Comparison of ENCODE assay signal across 9 mouse cellular contexts in the genomic region with DNA sequence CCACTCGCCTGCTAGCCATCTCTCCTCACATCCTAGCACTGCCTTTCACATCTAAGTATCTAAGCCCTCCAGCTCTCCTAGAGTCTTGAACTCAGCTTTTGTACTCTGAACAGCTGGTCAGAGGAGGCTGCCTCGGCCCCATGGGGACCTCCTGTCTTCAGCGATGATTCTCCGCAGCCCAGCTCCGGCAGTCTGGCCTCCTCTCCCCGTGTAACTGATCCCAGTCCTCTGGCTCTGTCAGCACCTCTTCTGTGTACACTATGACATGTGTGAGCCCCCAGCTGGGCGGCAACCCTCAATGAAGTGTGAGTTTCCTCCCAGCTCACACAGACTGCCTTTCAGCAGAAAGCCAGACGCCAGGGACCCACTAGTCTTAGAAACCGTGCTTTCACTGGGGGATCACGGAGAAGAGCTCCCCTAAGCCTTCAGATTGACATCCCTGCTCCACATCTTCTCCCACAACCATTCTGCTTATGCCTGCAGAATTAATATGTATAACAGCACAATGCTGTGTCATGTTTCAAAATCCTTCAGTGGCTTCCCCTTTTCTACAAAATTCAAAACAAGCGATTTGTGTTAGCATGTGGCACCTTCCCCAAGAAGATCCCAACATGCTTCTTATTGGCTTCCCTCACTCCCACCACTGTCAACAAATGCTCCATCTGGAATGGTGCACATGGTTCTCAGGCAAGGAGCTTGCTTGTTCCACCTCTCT. TPM values are rescaled to one million over a fixed set of nuclear protein-coding genes. Genes with fewer than 3 reads are reported as not detected.
DNase-seq lines count a peak whose midpoint lies in the region; ATAC-seq and TF ChIP-seq lines count a peak whose summit lies in the region.
"Had no signal": no experiment of that assay in that cellular context is flagged by ENCODE, and none has a peak within 500 bp of the region (broad histone marks: within the 10 kb centered on the region; RNA-seq: fewer than 3 reads in every experiment).

No protein-coding gene starts in this region.

- TF ChIP-seq CTCF in kidney, postnatal 0 days (IDR thresholded peaks at IDR 0.05; ENCODE audit: low read depth), result no peak

- no peak for ATAC-seq in kidney, postnatal 0 days (replicated peaks; ENCODE audit: low FRiP score, low read depth)
- no peak for ATAC-seq in forebrain, embryonic 11.5 days (replicated peaks; ENCODE audit: low FRiP score)

- H3K4me1 ChIP-seq in kidney, postnatal 0 days (replicated peaks; ENCODE audit: insufficient read depth, low read length), result 0 out of 2 replicates have a peak, but pooled peaks cover 4% of the 10 kb centered on the region
- no peaks in the 10 kb centered on the region for H3K4me1 ChIP-seq in forebrain, embryonic 11.5 days (replicated peaks; ENCODE audit: control insufficient read depth, insufficient read depth, low read length)

- H3K36me3 ChIP-seq in kidney, postnatal 0 days (ENCODE audit: insufficient read depth, low read length), result no peaks in the 10 kb centered on the region
- no peaks in the 10 kb centered on the region for H3K36me3 ChIP-seq in macrophage (ENCODE audit: inconsistent target)
- H3K36me3 ChIP-seq in forebrain, embryonic 11.5 days (ENCODE audit: control insufficient read depth, insufficient read depth, low read length), result no peaks in the 10 kb centered on the region
- H3K36me3 ChIP-seq: G1E had no signal

- H3K9ac ChIP-seq in kidney, postnatal 0 days (ENCODE audit: low read depth, low read length), result no peak overlapping the region
- no peak overlapping the region for H3K9ac ChIP-seq in forebrain, embryonic 11.5 days (ENCODE audit: low read length)

- no peaks in the 10 kb centered on the region for H3K27me3 ChIP-seq in kidney, postnatal 0 days (ENCODE audit: insufficient read depth, low read length)
- no peaks in the 10 kb centered on the region for H3K27me3 ChIP-seq in forebrain, embryonic 11.5 days (ENCODE audit: control insufficient read depth, insufficient read depth, low read length)

- peak; percentile 59 for DNase-seq in kidney, postnatal 0 days (ENCODE audit: low spot score)
- no peak for DNase-seq in kidney, adult 18-20 months
- peak; percentile 64 for DNase-seq in embryo, embryonic 10.5 days (ENCODE audit: low spot score)
- DNase-seq in heart, adult 9 months (ENCODE audit: low spot score in 2 of 2), result peak; percentile 67 to 72
- DNase-seq in thymus, postnatal 36 days, result no peak
- no peak for DNase-seq in forebrain, embryonic 11.5 days (ENCODE audit: low spot score)
- DNase-seq in left cerebral cortex, adult 18-20 months (ENCODE audit: low spot score in 2 of 2), result no peak

- H3K4me2 ChIP-seq in kidney, postnatal 0 days (ENCODE audit: low read length), result no peak overlapping the region
- no peak overlapping the region for H3K4me2 ChIP-seq in forebrain, embryonic 11.5 days (ENCODE audit: low read depth, low read length, severe bottlenecking)

- H3K79me2 ChIP-seq in macrophage (ENCODE audit: inconsistent target), result no peaks in the 10 kb centered on the region

- H3K4me3 ChIP-seq in kidney, postnatal 0 days (replicated peaks; ENCODE audit: low read depth, low read length), result no peak overlapping the region
- no peak overlapping the region for H3K4me3 ChIP-seq in macrophage (ENCODE audit: inconsistent target)
- no peak overlapping the region for H3K4me3 ChIP-seq in forebrain, embryonic 11.5 days (ENCODE audit: low read depth, low read length)

- H3K9me3 ChIP-seq in kidney, postnatal 0 days (replicated peaks; ENCODE audit: low read length), result no peaks in the 10 kb centered on the region
- H3K9me3 ChIP-seq in forebrain, embryonic 11.5 days (ENCODE audit: control insufficient read depth, low read length), result no peaks in the 10 kb centered on the region

- WGBS in kidney, postnatal 0 days, result 37% methylated on average over 11 of the region's 11 CpGs
- WGBS in macrophage (ENCODE audit: missing documents), result 45% methylated on average over 11 of the region's 11 CpGs
- 70% methylated on average over 11 of the region's 11 CpGs for WGBS in forebrain, embryonic 11.5 days

- peak overlapping the region; percentile 44 for H3K27ac ChIP-seq in kidney, postnatal 0 days
- H3K27ac ChIP-seq in macrophage, result peak overlapping the region; percentile 81
- no peak overlapping the region for H3K27ac ChIP-seq in forebrain, embryonic 11.5 days (ENCODE audit: low read depth, low read length)

RNA-seq across cellular contexts. Expression of gene Emsy, which starts 15.8 kb away (rescaled TPM):
- 14.1 and 17.3 TPM in 2 replicates for polyA plus RNA-seq in kidney, postnatal 0 days (2015; fragmentation: Nextera tagmentation; extraction: Ambion mirVana)
- 100 to 1,000 TPM in 10 of 26 experiments, 10 to 100 TPM in 16; 18.3 to 144 (median 88.4) TPM for total RNA-seq in macrophage (2018; cell fraction: chromatin; rRNA removed)
- total RNA-seq in macrophage (2018; cell fraction: cytosol; rRNA removed), result 10 to 100 TPM in 22 of 26 experiments, 1 to 10 TPM in 4; 4.3 to 22.1 (median 15.1) TPM
- total RNA-seq in macrophage (2018; cell fraction: nucleus; rRNA removed), result 100 to 1,000 TPM in 1 of 26 experiments, 10 to 100 TPM in 25; 11.6 to 110 (median 45.6) TPM
- 10.4 to 23.6 TPM (median 14.0 TPM) in 3 replicates for polyA plus RNA-seq in macrophage (2018)
- polyA plus RNA-seq in forebrain, embryonic 11.5 days (2014; fragmentation: Nextera tagmentation; extraction: Ambion mirVana), result 66.3 and 67.5 TPM in 2 replicates
- total RNA-seq in left cerebral cortex, adult 18-20 months (2021), result 10 to 100 TPM; 62.8 to 64.8 TPM

RNA-seq across cellular contexts. Expression of gene Thap12, which starts 30.5 kb away (rescaled TPM):
- 45.5 and 47.2 TPM in 2 replicates for polyA plus RNA-seq in kidney, postnatal 0 days (2015; fragmentation: Nextera tagmentation; extraction: Ambion mirVana)
- total RNA-seq in macrophage (2018; cell fraction: chromatin; rRNA removed), result 10 to 100 TPM in 11 of 26 experiments, 1 to 10 TPM in 15; 2.8 to 19.4 (median 7.9) TPM
- 10 to 100 TPM in 25 of 26 experiments, 1 to 10 TPM in 1; 9.9 to 31.1 (median 19.1) TPM for total RNA-seq in macrophage (2018; cell fraction: cytosol; rRNA removed)
- total RNA-seq in macrophage (2018; cell fraction: nucleus; rRNA removed), result 10 to 100 TPM in 18 of 26 experiments, 1 to 10 TPM in 8; 6.1 to 27.1 (median 10.9) TPM
- 17.1 to 29.0 TPM (median 25.8 TPM) in 3 replicates for polyA plus RNA-seq in macrophage (2018)
- 86.1 and 89.6 TPM in 2 replicates for polyA plus RNA-seq in forebrain, embryonic 11.5 days (2014; fragmentation: Nextera tagmentation; extraction: Ambion mirVana)
- 10 to 100 TPM; 62.3 to 63.1 TPM for total RNA-seq in left cerebral cortex, adult 18-20 months (2021)

Comparison
In these comparisons a context has a peak if more than half of its experiments do, and no peak if none do; other contexts are left out.
1. DNase-seq: peak in kidney, postnatal 0 days (single experiment), embryo, embryonic 10.5 days (single experiment) and heart, adult 9 months (2 of 2); none in kidney, adult 18-20 months (single experiment), thymus, postnatal 36 days (0 of 2), forebrain, embryonic 11.5 days (single experiment) and left cerebral cortex, adult 18-20 months (0 of 2).